Mouse (Mus musculus) ES-Bruce4 (cell line): ENCODE results near the gene Tex26.

Experiments
- CTCF ChIP-seq: IDR thresholded peaks from one replicate; pipeline ENCODE4 v1.8.1; 2011; ENCODE audit warnings: low read depth, low read length
- EP300 ChIP-seq: IDR thresholded peaks from 2 replicates; pipeline ENCODE4 v1.6.1; 2011; ENCODE audit warnings: low read depth, low read length; ENCODE audit not compliant: insufficient read depth
- POLR2A ChIP-seq: IDR thresholded peaks from one replicate; pipeline ENCODE4 v1.8.1; 2011; ENCODE audit warnings: low read length; ENCODE audit not compliant: insufficient read depth

- TF ChIP-seq CTCF = peak; percentile 87
- TF ChIP-seq EP300 = no peak
- no peak for TF ChIP-seq POLR2A
These were observed 14.8 kb downstream of the Tex26 start for GRCm38 (mm10) chr5:149454281-149454680.
